Mouse (Mus musculus) gastrocnemius, adult 18-20 months (tissue): Measurements from ENCODE around the gene Rasal2. TPM values are rescaled to one million over a fixed set of nuclear protein-coding genes. Genes with fewer than 3 reads are reported as not detected.
A peak's percentile ranks its signal among the peaks of the same experiment; 100 is the strongest.

Source experiments
- DNase-seq: peaks from one replicate; pipeline ENCODE4 v3.0.0; 2021; ENCODE audit warnings: low spot score
- total RNA-seq, 2 experiments: library from RNA; stranded (reverse); gene quantifications; 2 replicates each; pipeline ENCODE4 v1.2.3; 2021

The Rasal2 gene
- total RNA-seq, 2 experiments from 2014 or later, result 5.6 to 6.5 TPM

DNA sequence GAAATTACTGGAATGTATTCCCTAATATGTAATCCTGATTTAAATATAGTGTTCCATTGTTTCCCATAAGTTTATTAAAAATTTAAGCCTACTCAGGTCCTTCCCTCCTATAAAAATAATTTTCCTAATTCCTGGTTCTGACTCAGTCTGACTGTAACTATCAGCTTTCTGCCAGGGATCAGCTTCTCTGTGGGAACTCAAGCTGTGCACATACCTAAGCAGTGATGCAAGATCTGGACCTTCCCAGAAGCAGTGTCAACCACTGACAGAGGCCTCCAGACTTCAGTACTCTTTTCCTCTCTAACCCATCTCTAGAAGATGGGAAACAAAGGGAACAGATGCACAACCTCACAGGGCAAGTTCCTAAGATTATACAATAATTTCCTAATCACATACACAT lies 68.9 kb downstream of the Rasal2 start:
- DNase-seq, result peak; percentile 58

DNA sequence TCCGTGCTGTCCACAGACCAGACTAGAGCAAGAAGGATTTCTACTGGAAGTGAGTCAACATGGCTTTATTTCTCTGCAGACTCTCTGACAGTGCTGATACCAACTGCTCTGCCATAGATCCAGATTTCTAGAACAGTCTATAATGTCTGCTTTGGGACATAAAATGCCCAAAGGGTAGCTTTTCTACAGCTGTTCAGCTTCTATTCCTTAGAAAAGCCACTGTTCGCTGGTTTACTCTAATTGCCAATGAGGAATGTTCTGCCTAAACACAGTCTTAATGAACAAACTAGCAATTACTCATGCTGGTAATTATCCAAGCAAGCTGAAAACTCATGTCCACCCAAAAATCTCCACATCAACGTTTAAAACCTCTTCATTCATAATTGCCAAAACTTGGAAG lies 77.6 kb downstream of the Rasal2 start:
- no peak for DNase-seq

DNA sequence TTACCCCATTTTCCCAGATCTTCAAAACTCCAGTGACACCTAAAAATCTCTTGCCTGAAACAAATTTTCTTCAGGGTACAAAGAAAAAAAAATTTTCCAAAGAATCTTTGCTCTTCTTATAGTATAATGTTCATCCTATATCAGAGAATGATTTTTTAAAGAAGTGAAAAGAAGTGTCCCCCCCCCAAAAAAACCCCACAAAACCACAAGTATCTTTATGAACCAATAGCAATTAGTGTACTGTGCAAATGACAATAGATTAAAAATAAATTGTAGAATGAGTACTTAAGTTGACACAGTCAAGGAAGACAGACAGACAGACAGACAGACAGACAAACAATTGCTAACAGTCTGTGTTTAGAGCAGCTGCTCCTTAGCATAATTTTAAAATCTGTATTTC lies 84.3 kb downstream of the Rasal2 start:
- no peak for DNase-seq

DNA sequence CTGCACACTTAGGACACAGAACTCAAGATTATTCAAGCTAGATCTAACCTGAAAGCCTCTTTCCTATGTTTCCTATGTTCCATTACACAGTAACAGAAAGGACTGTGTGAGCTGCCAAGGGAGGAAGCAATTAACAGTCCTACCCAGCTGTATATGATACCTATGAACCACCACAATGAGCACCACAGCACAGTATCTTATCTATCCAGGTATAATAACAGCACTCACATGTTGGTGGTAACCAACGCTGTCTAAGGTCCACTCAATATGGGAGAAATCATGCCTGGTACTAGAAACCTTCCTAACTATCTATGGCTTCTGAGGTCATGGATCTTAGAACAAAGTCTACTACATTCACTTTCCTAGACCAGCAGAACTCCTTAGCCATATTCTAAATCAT lies 89.3 kb downstream of the Rasal2 start:
- no peak for DNase-seq

DNA sequence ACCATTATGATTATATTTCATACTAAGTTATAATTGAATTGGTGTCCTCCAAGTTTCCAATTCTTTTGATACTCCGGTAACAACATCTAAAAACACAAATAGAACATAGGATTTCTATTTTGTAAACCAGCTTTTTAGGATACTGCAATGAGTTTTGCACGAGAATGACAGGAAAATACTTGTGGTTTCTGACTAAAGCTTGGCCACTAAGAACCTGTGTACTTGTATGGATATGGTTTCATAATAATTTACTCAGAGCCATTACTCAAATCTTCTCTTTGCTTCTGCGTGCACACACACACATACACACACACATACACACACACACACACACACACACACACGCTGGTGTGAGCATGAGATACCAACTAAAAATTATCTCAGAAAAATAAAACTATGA lies 93.5 kb downstream of the Rasal2 start:
- DNase-seq, result no peak

GRCm38 (mm10) chr1:157301266-157301665 lies 111.1 kb downstream of the Rasal2 start:
- DNase-seq, result no peak

DNA sequence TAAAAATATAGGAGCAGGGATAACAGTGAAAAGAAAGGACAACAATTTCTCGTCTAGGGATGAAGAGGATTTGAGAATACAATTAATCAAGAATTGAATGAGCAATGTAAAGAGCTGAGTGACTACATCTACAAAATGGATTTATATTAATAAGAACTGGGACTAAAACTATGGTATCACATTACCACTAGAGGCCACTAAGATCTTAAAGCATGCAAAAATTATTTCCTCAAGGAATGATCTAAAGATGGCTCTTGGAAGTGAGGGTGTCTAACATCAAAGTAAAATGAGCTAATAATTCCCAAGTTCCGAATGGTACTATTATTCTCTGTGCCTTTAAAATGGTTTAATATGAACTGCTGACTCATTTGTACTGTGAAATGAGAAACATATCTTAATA lies 112.8 kb downstream of the Rasal2 start:
- no peak for DNase-seq

DNA sequence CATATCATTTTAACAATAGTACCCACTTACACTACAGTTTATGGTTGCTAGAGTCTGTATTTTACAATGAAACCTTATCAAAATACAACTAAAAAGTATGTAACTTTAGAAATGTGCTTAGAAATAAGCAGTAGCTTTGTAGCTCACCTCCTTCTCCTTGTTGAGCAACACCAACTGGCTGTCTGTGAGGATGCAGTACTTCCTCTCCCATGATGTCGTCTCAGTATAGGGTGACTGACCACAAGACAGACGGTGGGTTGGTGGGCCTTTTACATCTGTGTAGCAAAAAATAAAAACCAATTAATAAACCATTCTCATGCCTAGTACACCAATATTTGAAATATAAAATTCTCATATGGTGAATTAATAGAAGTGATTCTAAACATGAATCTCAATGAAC lies 113.4 kb downstream of the Rasal2 start:
- no peak for DNase-seq

- no peak for DNase-seq
Measured at GRCm38 (mm10) chr1:157297137-157297536, 115.3 kb downstream of the Rasal2 start.

DNA sequence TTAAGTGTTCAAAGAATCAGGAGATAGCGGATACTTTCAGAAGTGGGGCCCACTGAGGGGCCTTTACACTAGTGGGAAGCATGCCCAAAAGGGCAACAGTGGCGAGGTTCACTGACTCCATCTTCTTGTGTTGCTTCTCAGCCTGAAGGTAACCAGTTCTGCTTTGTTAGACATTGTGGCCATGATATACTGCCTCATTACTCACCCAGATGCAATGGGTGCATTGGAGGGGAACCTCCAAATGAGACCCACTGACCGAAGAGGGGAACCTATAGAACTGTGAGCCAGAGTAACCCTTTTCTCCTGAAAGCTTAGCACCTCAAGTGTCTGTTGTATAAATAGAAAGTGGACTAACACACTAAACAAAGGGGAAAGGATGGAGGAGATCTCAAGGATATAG lies 116.5 kb downstream of the Rasal2 start:
- DNase-seq, result no peak

DNA sequence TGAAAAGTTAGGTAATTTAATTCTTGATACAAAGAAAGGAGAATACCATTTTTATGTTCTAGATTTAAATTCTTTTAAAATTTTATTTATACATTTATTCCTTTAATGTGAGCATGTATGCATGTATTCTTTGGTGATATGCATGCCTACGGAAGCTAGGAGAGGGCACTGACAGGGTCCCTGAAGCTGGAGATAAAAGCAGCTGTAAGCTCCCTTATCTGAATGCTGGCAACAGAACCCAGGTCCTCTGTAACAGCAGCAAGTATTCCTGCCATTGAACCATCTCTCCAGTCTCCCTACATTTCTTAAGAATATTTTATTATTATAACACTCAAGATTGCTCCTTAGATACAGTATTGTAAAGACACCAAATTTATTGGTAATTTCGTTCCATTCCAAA lies 122.2 kb downstream of the Rasal2 start:
- DNase-seq, result no peak

GRCm38 (mm10) chr1:157289251-157289650 lies 123.1 kb downstream of the Rasal2 start:
- no peak for DNase-seq

GRCm38 (mm10) chr1:157286561-157286960 lies 125.8 kb downstream of the Rasal2 start:
- DNase-seq, result peak; percentile 15

DNA sequence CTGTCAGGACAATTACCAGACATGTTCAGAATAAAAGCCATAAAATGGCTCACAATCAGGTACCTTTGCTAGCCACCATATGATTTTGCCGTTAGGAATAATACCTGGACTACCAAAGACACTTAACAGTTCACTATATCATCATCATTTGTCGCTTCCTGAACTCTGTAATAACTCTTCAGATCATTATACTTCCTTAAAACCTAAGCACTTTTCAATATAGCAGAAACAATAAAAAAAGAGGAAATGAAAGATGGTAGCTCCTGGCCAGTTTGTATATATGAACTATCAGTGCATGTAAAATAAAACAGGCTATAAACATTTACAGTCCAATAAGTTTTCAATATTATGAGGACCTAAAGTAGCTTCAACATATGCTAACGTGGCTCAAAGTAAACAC lies 127.0 kb downstream of the Rasal2 start:
- DNase-seq, result no peak

- DNase-seq, result no peak
Measured at GRCm38 (mm10) chr1:157280781-157281180, 131.6 kb downstream of the Rasal2 start.

DNA sequence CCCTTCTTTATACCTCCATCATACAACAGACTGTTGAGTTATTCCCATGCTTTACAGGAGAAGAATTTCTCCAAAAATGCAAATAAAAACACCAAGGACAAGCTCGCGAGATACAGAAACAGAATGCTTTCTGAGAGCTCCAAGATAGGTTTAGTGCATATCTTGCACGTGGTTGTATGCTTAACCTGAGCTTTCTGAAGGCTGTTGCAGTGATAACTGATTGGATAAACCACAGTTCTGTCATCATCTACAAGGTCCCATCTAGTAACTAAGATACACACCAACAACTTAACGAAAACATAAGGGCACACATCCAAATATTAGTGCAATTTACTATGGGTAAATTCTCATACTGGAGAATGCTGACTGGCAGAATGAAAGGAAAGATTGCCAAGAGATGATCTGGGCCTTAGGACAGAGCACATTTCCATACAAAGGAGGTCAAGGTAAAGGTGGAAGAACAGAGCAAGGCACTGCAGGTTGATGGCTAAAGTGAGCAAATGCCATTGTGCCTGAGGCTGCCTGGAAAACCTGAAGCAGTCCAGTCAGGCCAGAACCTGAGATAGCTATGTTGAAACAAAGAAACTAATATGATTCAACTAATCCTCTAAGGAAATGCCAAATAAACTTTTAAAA lies 136.6 kb downstream of the Rasal2 start:
- DNase-seq, result no peak

GRCm38 (mm10) chr1:157267894-157268293 lies 144.5 kb downstream of the Rasal2 start:
- DNase-seq, result no peak

DNA sequence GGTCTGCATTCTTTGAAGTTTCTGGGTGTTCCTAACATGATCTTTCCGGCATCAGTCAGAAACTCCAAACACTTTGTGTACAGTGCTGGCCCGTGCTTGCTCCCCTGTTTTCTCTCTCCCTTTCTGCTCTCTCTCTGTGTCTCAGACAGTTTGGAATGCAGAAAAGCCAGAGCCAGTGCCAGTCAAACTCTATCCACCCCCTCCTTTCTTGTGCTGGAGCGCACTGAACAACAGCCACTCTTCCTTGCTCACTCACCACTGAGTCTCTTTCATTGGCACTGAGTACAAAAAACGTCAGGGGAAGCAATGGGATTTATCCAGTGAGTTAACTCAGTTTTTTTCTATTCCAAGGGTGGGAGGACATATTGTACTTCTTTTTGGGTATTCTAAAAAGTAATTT lies 155.8 kb downstream of the Rasal2 start:
- peak; percentile 2 for DNase-seq

- no peak for DNase-seq
Measured at GRCm38 (mm10) chr1:157255776-157256175, 156.6 kb downstream of the Rasal2 start.

GRCm38 (mm10) chr1:157253600-157254490 lies 158.6 kb downstream of the Rasal2 start:
- DNase-seq, result no peak

DNA sequence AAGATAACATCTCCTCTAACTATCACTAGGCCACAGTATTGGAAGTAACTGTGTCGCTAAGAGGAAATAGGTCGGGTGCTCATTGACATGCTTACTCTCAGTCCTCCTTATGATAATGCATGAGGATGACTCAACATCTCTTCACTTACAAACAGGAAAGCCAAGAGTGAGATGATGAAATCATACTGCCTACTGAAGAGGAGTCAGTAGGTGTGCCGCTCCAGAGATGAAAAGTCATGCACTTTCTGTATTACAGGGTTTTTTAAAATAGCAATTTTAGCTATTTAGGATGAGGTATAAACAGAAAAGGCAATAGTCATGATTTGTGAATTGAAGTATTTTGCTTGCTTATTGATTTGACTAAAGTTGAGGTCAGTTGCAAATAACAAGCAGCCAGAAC lies 164.3 kb downstream of the Rasal2 start:
- no peak for DNase-seq

GRCm38 (mm10) chr1:157247341-157247740 lies 165.1 kb downstream of the Rasal2 start:
- DNase-seq, result no peak

- DNase-seq, result no peak
Measured at GRCm38 (mm10) chr1:157246779-157247178, 165.6 kb downstream of the Rasal2 start.
